Mouse (Mus musculus): ENCODE results near the gene Fmo2. TPM values are rescaled to one million over a fixed set of nuclear protein-coding genes. Genes with fewer than 3 reads are reported as not detected.

Gene Fmo2
- 0.19 TPM in 1 of 2 replicates, not detected in the other for polyA plus RNA-seq (2014; fragmentation: Nextera tagmentation; extraction: Ambion mirVana)

- 79% methylated on average over 14 of the region's 14 CpGs for WGBS
- no peak within 1 kb of the TSS for H3K9ac ChIP-seq (ENCODE audit: low read length)
- no peaks in the 10 kb centered on the region for H3K36me3 ChIP-seq (ENCODE audit: control insufficient read depth, insufficient read depth, low read length)
- no peak within 1 kb of the TSS for H3K4me2 ChIP-seq (ENCODE audit: low read depth)
- no peaks in the 10 kb centered on the region for H3K27me3 ChIP-seq (ENCODE audit: control insufficient read depth, insufficient read depth, low read length)
- no peaks in the 10 kb centered on the region for H3K9me3 ChIP-seq (ENCODE audit: control insufficient read depth, low read length)
- H3K4me1 ChIP-seq (ENCODE audit: control insufficient read depth, insufficient read depth, low read length) = no peaks in the 10 kb centered on the region
- H3K4me3 ChIP-seq (ENCODE audit: low read depth, low read length) = no peak within 1 kb of the TSS
- ATAC-seq (ENCODE audit: insufficient read depth, low FRiP score, low TSS enrichment) (no peak), DNase-seq (ENCODE audit: low spot score) (no peak)
- no peak within 1 kb of the TSS for H3K27ac ChIP-seq (ENCODE audit: low read depth, low read length)
Measured at GRCm38 (mm10) chr1:162897838-162898811, at the start of gene Fmo2. Gene Fmo2 (minus strand): TSS chr1:162898726.

GRCm38 (mm10) chr1:162947934-162948333 lies 49.4 kb upstream of the Fmo2 start:
- WGBS = 90% methylated on average over 6 of the region's 6 CpGs
- Histone ChIP-seq H3K27ac (ENCODE audit: low read depth, low read length) (no peak overlapping the region), H3K36me3 (ENCODE audit: control insufficient read depth, insufficient read depth, low read length) (no peaks in the 10 kb centered on the region), H3K4me2 (ENCODE audit: low read depth) (no peak overlapping the region), H3K27me3 (ENCODE audit: control insufficient read depth, insufficient read depth, low read length) (no peaks in the 10 kb centered on the region), H3K9me3 (ENCODE audit: control insufficient read depth, low read length) (no peaks in the 10 kb centered on the region), H3K4me3 (ENCODE audit: low read depth, low read length) (no peak overlapping the region), H3K9ac (ENCODE audit: low read length) (no peak overlapping the region), H3K4me1 (ENCODE audit: control insufficient read depth, insufficient read depth, low read length) (no peaks in the 10 kb centered on the region)
- ATAC-seq (ENCODE audit: insufficient read depth, low FRiP score, low TSS enrichment) (peak; percentile 18; the same call in 1 of the 2 replicates), DNase-seq (ENCODE audit: low spot score) (no peak)

- H3K4me1 ChIP-seq (ENCODE audit: control insufficient read depth, insufficient read depth, low read length) = no peaks in the 10 kb centered on the region
- no peak for DNase-seq (ENCODE audit: low spot score)
- H3K4me2 ChIP-seq (ENCODE audit: low read depth) = no peak overlapping the region
- no peaks in the 10 kb centered on the region for H3K27me3 ChIP-seq (ENCODE audit: control insufficient read depth, insufficient read depth, low read length)
- H3K9ac ChIP-seq (ENCODE audit: low read length) = no peak overlapping the region
- no peaks in the 10 kb centered on the region for H3K9me3 ChIP-seq (ENCODE audit: control insufficient read depth, low read length)
- no peak overlapping the region for H3K27ac ChIP-seq (ENCODE audit: low read depth, low read length)
- 58% methylated on average over 4 of the region's 4 CpGs for WGBS
- H3K4me3 ChIP-seq (ENCODE audit: low read depth, low read length) = no peak overlapping the region
- no peaks in the 10 kb centered on the region for H3K36me3 ChIP-seq (ENCODE audit: control insufficient read depth, insufficient read depth, low read length)
- peak; percentile 39 for ATAC-seq (ENCODE audit: insufficient read depth, low FRiP score, low TSS enrichment)
Measured at GRCm38 (mm10) chr1:162946837-162947558, 48.5 kb upstream of the Fmo2 start.

- ATAC-seq (ENCODE audit: insufficient read depth, low FRiP score, low TSS enrichment) = no peak
Measured at GRCm38 (mm10) chr1:162943700-162944099, 45.2 kb upstream of the Fmo2 start.

GRCm38 (mm10) chr1:162938696-162939351 lies 40.3 kb upstream of the Fmo2 start:
- Histone ChIP-seq H3K9ac (ENCODE audit: low read length) (no peak overlapping the region), H3K36me3 (ENCODE audit: control insufficient read depth, insufficient read depth, low read length) (no peaks in the 10 kb centered on the region), H3K4me2 (ENCODE audit: low read depth) (no peak overlapping the region), H3K4me1 (ENCODE audit: control insufficient read depth, insufficient read depth, low read length) (no peaks in the 10 kb centered on the region), H3K27ac (ENCODE audit: low read depth, low read length) (no peak overlapping the region), H3K9me3 (ENCODE audit: control insufficient read depth, low read length) (no peaks in the 10 kb centered on the region), H3K27me3 (ENCODE audit: control insufficient read depth, insufficient read depth, low read length) (no peaks in the 10 kb centered on the region), H3K4me3 (ENCODE audit: low read depth, low read length) (no peak overlapping the region)
- 86% methylated on average over 4 of the region's 4 CpGs for WGBS
- DNase-seq (ENCODE audit: low spot score) (no peak), ATAC-seq (ENCODE audit: insufficient read depth, low FRiP score, low TSS enrichment) (no peak)

More at GRCm38 (mm10) chr1:162943700-162944099, 45.2 kb upstream of the Fmo2 start:
- Histone ChIP-seq H3K4me3 (ENCODE audit: low read depth, low read length) (no peak overlapping the region), H3K36me3 (ENCODE audit: control insufficient read depth, insufficient read depth, low read length) (no peaks in the 10 kb centered on the region), H3K9ac (ENCODE audit: low read length) (no peak overlapping the region), H3K9me3 (ENCODE audit: control insufficient read depth, low read length) (no peaks in the 10 kb centered on the region), H3K27me3 (ENCODE audit: control insufficient read depth, insufficient read depth, low read length) (no peaks in the 10 kb centered on the region), H3K4me1 (ENCODE audit: control insufficient read depth, insufficient read depth, low read length) (no peaks in the 10 kb centered on the region), H3K27ac (ENCODE audit: low read depth, low read length) (no peak overlapping the region), H3K4me2 (ENCODE audit: low read depth) (no peak overlapping the region)
- 54% methylated on average over 6 of the region's 6 CpGs for WGBS
- DNase-seq (ENCODE audit: low spot score) = no peak

GRCm38 (mm10) chr1:162937970-162938695 lies 39.6 kb upstream of the Fmo2 start:
- H3K4me3 ChIP-seq (ENCODE audit: low read depth, low read length) = no peak overlapping the region
- DNase-seq (ENCODE audit: low spot score) = no peak
- no peaks in the 10 kb centered on the region for H3K27me3 ChIP-seq (ENCODE audit: control insufficient read depth, insufficient read depth, low read length)
- H3K36me3 ChIP-seq (ENCODE audit: control insufficient read depth, insufficient read depth, low read length) = no peaks in the 10 kb centered on the region
- WGBS = 81% methylated on average over 5 of the region's 5 CpGs
- no peak overlapping the region for H3K4me2 ChIP-seq (ENCODE audit: low read depth)
- no peaks in the 10 kb centered on the region for H3K9me3 ChIP-seq (ENCODE audit: control insufficient read depth, low read length)
- H3K27ac ChIP-seq (ENCODE audit: low read depth, low read length) = no peak overlapping the region
- H3K4me1 ChIP-seq (ENCODE audit: control insufficient read depth, insufficient read depth, low read length) = no peaks in the 10 kb centered on the region
- no peak overlapping the region for H3K9ac ChIP-seq (ENCODE audit: low read length)
- ATAC-seq (ENCODE audit: insufficient read depth, low FRiP score, low TSS enrichment) = no peak

GRCm38 (mm10) chr1:162937415-162937814 lies 38.9 kb upstream of the Fmo2 start, which contains the start of gene Fmo6:
Gene Fmo6 (minus strand): TSS chr1:162937515.
- Histone ChIP-seq H3K36me3 (ENCODE audit: control insufficient read depth, insufficient read depth, low read length) (no peaks in the 10 kb centered on the region), H3K4me2 (ENCODE audit: low read depth) (no peak within 1 kb of the TSS), H3K27me3 (ENCODE audit: control insufficient read depth, insufficient read depth, low read length) (no peaks in the 10 kb centered on the region), H3K9ac (ENCODE audit: low read length) (no peak within 1 kb of the TSS), H3K4me1 (ENCODE audit: control insufficient read depth, insufficient read depth, low read length) (no peaks in the 10 kb centered on the region), H3K4me3 (ENCODE audit: low read depth, low read length) (no peak within 1 kb of the TSS), H3K27ac (ENCODE audit: low read depth, low read length) (no peak within 1 kb of the TSS), H3K9me3 (ENCODE audit: control insufficient read depth, low read length) (no peaks in the 10 kb centered on the region)
- 93% methylated on average over 6 of the region's 6 CpGs for WGBS
- ATAC-seq (ENCODE audit: insufficient read depth, low FRiP score, low TSS enrichment) (no peak), DNase-seq (ENCODE audit: low spot score) (no peak)
